Mouse (Mus musculus): Measurements from ENCODE around the gene Dnajc17.

DNA sequence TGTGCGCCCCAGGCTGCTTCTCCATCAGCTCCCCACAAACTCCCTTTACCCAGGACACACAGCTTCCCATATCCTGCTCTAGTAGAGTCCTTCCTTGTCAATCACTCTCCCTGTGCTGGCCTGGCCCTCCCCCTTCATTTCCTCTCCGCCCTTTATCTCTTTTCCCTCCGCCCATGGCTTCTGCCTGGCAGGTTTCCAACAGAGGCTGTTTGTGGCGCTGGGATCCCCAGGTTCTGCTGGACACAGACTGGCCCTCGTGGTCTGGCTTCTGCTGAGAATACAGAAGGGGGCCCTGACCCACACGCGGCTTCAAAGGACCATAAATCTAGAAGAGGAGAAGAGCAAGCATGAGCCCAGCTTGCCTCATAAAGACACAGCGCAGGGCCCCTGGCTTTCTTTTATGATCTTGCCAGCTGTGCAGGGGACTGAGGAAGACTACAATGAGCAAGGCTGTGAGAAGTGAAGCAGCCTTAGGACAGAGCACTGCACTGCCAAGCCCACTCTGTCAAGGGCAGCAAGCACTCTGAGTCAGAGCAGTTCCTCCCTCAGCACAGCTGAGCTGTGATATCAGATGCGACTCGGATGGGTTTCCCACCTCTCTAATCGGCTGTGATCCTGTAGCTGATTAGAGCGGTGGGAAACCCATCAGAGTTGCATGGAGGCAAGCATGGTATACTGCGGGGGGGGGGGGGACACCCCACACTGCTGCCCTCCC lies 35.6 kb downstream of the Dnajc17 start:
- no peak for TF ChIP-seq CTCF (IDR thresholded peaks at IDR 0.05; ENCODE audit: low read depth, low read length)
- TF ChIP-seq TAL1 (conservative IDR thresholded peaks at IDR 0.05; ENCODE audit: low read depth, low read length) = no peak

Measured in G1E (cell line).